Mouse (Mus musculus) brain, embryonic 14.5 days (tissue): ENCODE measurements around the gene Wfdc3. TPM values are rescaled to one million over a fixed set of nuclear protein-coding genes. Genes with fewer than 3 reads are reported as not detected.

Experiments
- DNase-seq: peaks from one replicate; pipeline ENCODE4 v3.0.0-alpha.2; 2011; ENCODE audit warnings: low read depth
- CTCF ChIP-seq: fragments of 200-500 bp; IDR thresholded peaks from 2 replicates; pipeline ENCODE4 v1.5.1; 2012; ENCODE audit warnings: inconsistent platforms, mild to moderate bottlenecking, moderate library complexity, borderline replicate concordance; ENCODE audit not compliant: insufficient read depth, insufficient read length; ENCODE audit errors: extremely low read depth
- POLR2A ChIP-seq: fragments of 200-500 bp; IDR thresholded peaks from 2 replicates; pipeline ENCODE4 v1.6.1; 2012; ENCODE audit warnings: mild to moderate bottlenecking, inconsistent platforms, borderline replicate concordance; ENCODE audit not compliant: poor library complexity, insufficient read depth, insufficient read length, severe bottlenecking; ENCODE audit errors: extremely low read depth
- polyA plus RNA-seq: library from polyadenylated mRNA; depleted of rRNA; stranded (reverse); fragments of >200 nt; gene quantifications from 2 replicates; pipeline ENCODE4 v1.2.3, GENCODE M21; 2012

Gene Wfdc3
- polyA plus RNA-seq, 1 experiment, result 0.94 TPM

- no peak for TF ChIP-seq CTCF
- no peak for TF ChIP-seq POLR2A
- DNase-seq, result no peak
Observed at GRCm38 (mm10) chr2:164754800-164755199, 9.1 kb upstream of the Wfdc3 start.

DNA sequence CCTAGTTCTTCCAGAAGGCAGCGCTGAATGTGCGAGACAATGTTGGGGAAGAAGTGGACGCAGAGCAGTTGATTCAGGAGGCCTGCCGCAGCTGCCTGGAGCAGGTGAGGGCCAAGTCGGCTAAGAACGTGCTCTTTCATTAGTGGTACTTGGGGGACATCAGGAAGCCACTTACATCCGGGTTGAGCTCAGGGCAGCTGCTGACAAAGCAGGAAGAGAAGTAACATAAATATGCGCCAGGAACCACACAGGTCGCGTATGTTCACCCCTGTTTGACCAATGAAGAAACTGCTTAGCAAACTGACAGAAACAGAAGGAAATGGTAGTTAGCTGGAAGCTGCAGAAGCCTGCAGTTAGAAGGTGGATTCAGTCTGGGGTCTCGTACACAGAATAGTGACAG lies 8.4 kb upstream of the Wfdc3 start:
- TF ChIP-seq POLR2A (no peak), CTCF (no peak)
- no peak for DNase-seq

DNA sequence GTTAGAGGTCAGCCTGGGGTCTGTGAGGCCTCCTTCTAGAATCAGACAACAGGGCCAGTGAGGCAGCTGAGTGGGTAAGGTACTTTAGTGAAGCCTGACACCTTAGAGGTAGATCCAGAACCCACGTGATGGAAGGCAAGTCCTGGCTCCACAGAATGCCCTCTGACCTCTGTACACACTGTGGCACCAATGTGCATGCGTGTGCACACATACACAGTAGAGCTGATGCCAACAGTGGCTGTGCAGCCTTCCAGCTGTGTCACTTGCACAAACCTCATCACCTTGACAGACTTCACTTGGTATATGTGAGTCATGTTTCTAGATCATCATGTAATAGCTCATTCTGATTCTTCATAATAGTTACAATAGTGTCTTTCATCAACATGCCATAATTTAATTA lies 6.7 kb upstream of the Wfdc3 start:
- no peak for TF ChIP-seq CTCF
- no peak for TF ChIP-seq POLR2A
- no peak for DNase-seq

GRCm38 (mm10) chr2:164748991-164749390 lies 3.3 kb upstream of the Wfdc3 start:
- no peak for DNase-seq
- TF ChIP-seq CTCF, result no peak
- TF ChIP-seq POLR2A, result no peak

- TF ChIP-seq POLR2A, result no peak
- TF ChIP-seq CTCF, result no peak
- no peak for DNase-seq
Observed at GRCm38 (mm10) chr2:164748191-164748590, 2.5 kb upstream of the Wfdc3 start.

GRCm38 (mm10) chr2:164746693-164747092 lies 962 bp upstream of the Wfdc3 start:
- TF ChIP-seq POLR2A, result no peak
- no peak for TF ChIP-seq CTCF
- DNase-seq, result no peak

DNA sequence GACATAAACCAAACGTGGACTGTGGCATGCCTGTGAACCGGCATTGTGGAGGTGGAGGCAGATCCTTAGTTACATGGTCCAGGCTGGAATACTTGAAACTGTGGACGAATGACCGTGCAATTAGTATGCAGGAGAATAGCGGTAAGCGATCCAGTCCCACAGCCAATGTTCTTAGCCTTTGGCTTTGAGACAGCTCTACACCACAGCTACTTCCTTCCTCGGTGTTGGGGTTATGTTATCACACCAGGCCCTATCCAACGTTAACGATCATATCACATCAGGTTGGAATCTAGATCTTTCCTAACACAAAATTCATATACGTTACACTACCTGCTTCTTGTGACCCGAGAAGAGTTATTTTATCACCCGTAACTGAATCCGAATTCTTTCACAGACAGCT lies 744 bp downstream of the Wfdc3 start:
- TF ChIP-seq POLR2A (no peak), CTCF (no peak)
- no peak for DNase-seq

DNA sequence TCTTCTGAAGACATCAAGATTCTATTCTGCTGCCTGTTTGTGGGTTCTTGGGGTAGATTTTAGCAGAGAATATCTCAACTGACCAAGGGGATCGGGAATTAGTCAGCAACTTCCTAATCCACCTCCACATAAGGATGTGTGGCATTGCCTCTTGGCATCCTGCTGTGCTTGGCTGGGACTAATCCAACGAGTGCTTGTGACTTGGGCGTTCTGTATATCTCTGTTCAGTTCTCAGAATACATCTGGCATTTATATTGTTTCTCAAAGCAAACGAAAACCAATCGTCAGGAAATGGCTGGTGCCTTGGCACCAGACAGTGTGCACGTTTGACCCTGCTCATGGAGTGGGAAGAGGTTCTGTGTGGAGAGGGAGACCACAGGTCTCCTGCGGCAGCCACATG lies 5.9 kb downstream of the Wfdc3 start:
- TF ChIP-seq CTCF (no peak), POLR2A (no peak)
- DNase-seq, result no peak

- no peak for TF ChIP-seq CTCF
- TF ChIP-seq POLR2A, result no peak
- no peak for DNase-seq
Observed at GRCm38 (mm10) chr2:164737377-164738090, 8.2 kb downstream of the Wfdc3 start.

- no peak for TF ChIP-seq CTCF
- TF ChIP-seq POLR2A, result no peak
- DNase-seq, result no peak
Observed at GRCm38 (mm10) chr2:164735446-164735845, 10.3 kb downstream of the Wfdc3 start.

- no peak for DNase-seq
- TF ChIP-seq CTCF, result no peak
- TF ChIP-seq POLR2A, result no peak
Observed at GRCm38 (mm10) chr2:164734839-164735238, 10.9 kb downstream of the Wfdc3 start.

DNA sequence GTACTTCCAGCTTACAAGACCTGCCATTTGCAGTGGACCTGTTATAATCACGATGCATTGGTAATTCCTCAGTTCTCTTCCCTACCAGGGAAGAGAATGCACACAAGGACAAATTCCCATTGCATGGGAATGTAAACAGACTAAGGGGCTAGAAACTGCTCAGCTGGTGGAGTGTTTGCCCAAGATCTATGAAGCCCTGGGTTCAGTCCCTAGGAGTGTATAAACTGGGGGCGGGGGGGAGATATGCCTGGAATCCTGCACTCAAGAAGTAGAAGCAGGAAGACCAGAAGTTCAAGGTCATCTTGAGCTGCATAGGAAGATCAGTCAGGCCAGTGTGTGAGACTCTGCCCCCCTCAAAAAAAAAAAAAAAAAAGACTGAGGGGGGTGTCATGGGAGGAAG lies 12.5 kb downstream of the Wfdc3 start:
- no peak for TF ChIP-seq CTCF
- DNase-seq, result no peak
